Mouse (Mus musculus): ENCODE results near the gene OR5BS1P. TPM values are rescaled to one million over a fixed set of nuclear protein-coding genes. Genes with fewer than 3 reads are reported as not detected.
A peak's percentile ranks its signal among the peaks of the same experiment; 100 is the strongest.
"Not testable (repeated sequence)": the region's sequence is repeated elsewhere in the genome, so short reads cannot be mapped to it uniquely, and the experiment has no call there.

Gene OR5BS1P
- polyA plus RNA-seq, 1 experiment: 0.05 TPM

GRCm38 (mm10) chr15:98503317-98503716 lies 33.6 kb downstream of the OR5BS1P start:
- no peak for DNase-seq
- TF ChIP-seq CTCF (IDR thresholded peaks at IDR 0.05; ENCODE audit: insufficient read depth, low read length) (no peak), POLR2A (IDR thresholded peaks at IDR 0.05; ENCODE audit: borderline replicate concordance, extremely low read depth, low read depth, low read length) (no peak)
- Histone ChIP-seq H3K4me3 (replicated peaks; ENCODE audit: extremely low read depth, low read depth, low read length) (no peak overlapping the region), H3K4me1 (ENCODE audit: control insufficient read depth, insufficient read depth, low read length) (no peaks in the 10 kb centered on the region)
- 78% methylated on average over 3 of the region's 3 CpGs for WGBS

GRCm38 (mm10) chr15:98504514-98504913 lies 34.8 kb downstream of the OR5BS1P start:
- 19% methylated on average over 18 of the region's 18 CpGs for WGBS
- DNase-seq: peak; percentile 56
- no peaks in the 10 kb centered on the region for H3K4me1 ChIP-seq (ENCODE audit: control insufficient read depth, insufficient read depth, low read length)
- no peak overlapping the region for H3K4me3 ChIP-seq (replicated peaks; ENCODE audit: extremely low read depth, low read depth, low read length)
- TF ChIP-seq CTCF (IDR thresholded peaks at IDR 0.05; ENCODE audit: insufficient read depth, low read length) (peak; percentile 73), POLR2A (IDR thresholded peaks at IDR 0.05; ENCODE audit: borderline replicate concordance, extremely low read depth, low read depth, low read length) (no peak)

GRCm38 (mm10) chr15:98506253-98506957 lies 36.7 kb downstream of the OR5BS1P start:
- TF ChIP-seq POLR2A (IDR thresholded peaks at IDR 0.05; ENCODE audit: borderline replicate concordance, extremely low read depth, low read depth, low read length) (no peak), CTCF (IDR thresholded peaks at IDR 0.05; ENCODE audit: insufficient read depth, low read length) (no peak)
- Histone ChIP-seq H3K4me1 (ENCODE audit: control insufficient read depth, insufficient read depth, low read length) (peaks cover 3% of the 10 kb centered on the region), H3K4me3 (replicated peaks; ENCODE audit: extremely low read depth, low read depth, low read length) (no peak overlapping the region)
- WGBS: 51% methylated on average over 9 of the region's 9 CpGs
- no peak for DNase-seq

GRCm38 (mm10) chr15:98507321-98507720 lies 37.6 kb downstream of the OR5BS1P start:
- H3K4me3 ChIP-seq (replicated peaks; ENCODE audit: extremely low read depth, low read depth, low read length): no peak overlapping the region
- DNase-seq: no peak
- 84% methylated on average over 6 of the region's 6 CpGs for WGBS
- H3K4me1 ChIP-seq (ENCODE audit: control insufficient read depth, insufficient read depth, low read length): peaks cover 7% of the 10 kb centered on the region
- TF ChIP-seq CTCF (IDR thresholded peaks at IDR 0.05; ENCODE audit: insufficient read depth, low read length) (no peak), POLR2A (IDR thresholded peaks at IDR 0.05; ENCODE audit: borderline replicate concordance, extremely low read depth, low read depth, low read length) (no peak)

GRCm38 (mm10) chr15:98509387-98509786 lies 39.7 kb downstream of the OR5BS1P start:
- Histone ChIP-seq H3K4me1 (ENCODE audit: control insufficient read depth, insufficient read depth, low read length) (peaks cover 13% of the 10 kb centered on the region), H3K4me3 (replicated peaks; ENCODE audit: extremely low read depth, low read depth, low read length) (no peak overlapping the region)
- 50% methylated on average over 2 of the region's 2 CpGs for WGBS
- no peak for TF ChIP-seq CTCF (IDR thresholded peaks at IDR 0.05; ENCODE audit: insufficient read depth, low read length)
- TF ChIP-seq POLR2A (IDR thresholded peaks at IDR 0.05; ENCODE audit: borderline replicate concordance, extremely low read depth, low read depth, low read length): no peak
- DNase-seq: no peak

- WGBS: 25% methylated on average over 25 of the region's 25 CpGs
- peak; percentile 70 for DNase-seq
- Histone ChIP-seq H3K4me3 (replicated peaks; ENCODE audit: extremely low read depth, low read depth, low read length) (peak overlapping the region; percentile 47), H3K4me1 (ENCODE audit: control insufficient read depth, insufficient read depth, low read length) (peaks cover 13% of the 10 kb centered on the region)
- peak; percentile 84 for TF ChIP-seq CTCF (IDR thresholded peaks at IDR 0.05; ENCODE audit: insufficient read depth, low read length)
- no peak for TF ChIP-seq POLR2A (IDR thresholded peaks at IDR 0.05; ENCODE audit: borderline replicate concordance, extremely low read depth, low read depth, low read length)
Measured at GRCm38 (mm10) chr15:98510438-98511385, 41.0 kb downstream of the OR5BS1P start.

- no peak overlapping the region for H3K4me3 ChIP-seq (replicated peaks; ENCODE audit: extremely low read depth, low read depth, low read length)
- WGBS: 39% methylated on average over 13 of the region's 13 CpGs
- DNase-seq: no peak
- H3K4me1 ChIP-seq (ENCODE audit: control insufficient read depth, insufficient read depth, low read length): peaks cover 13% of the 10 kb centered on the region
- no peak for TF ChIP-seq POLR2A (IDR thresholded peaks at IDR 0.05; ENCODE audit: borderline replicate concordance, extremely low read depth, low read depth, low read length)
- no peak for TF ChIP-seq CTCF (IDR thresholded peaks at IDR 0.05; ENCODE audit: insufficient read depth, low read length)
Measured at GRCm38 (mm10) chr15:98511386-98511928, 41.8 kb downstream of the OR5BS1P start.

- no peak overlapping the region for H3K4me3 ChIP-seq (replicated peaks; ENCODE audit: extremely low read depth, low read depth, low read length)
- no peak for TF ChIP-seq POLR2A (IDR thresholded peaks at IDR 0.05; ENCODE audit: borderline replicate concordance, extremely low read depth, low read depth, low read length)
- no peak for TF ChIP-seq CTCF (IDR thresholded peaks at IDR 0.05; ENCODE audit: insufficient read depth, low read length)
- H3K4me1 ChIP-seq (ENCODE audit: control insufficient read depth, insufficient read depth, low read length): peaks cover 13% of the 10 kb centered on the region
- no peak for DNase-seq
- 45% methylated on average over 8 of the region's 8 CpGs for WGBS
Measured at GRCm38 (mm10) chr15:98512232-98512631, 42.5 kb downstream of the OR5BS1P start.

GRCm38 (mm10) chr15:98512799-98513321 lies 43.2 kb downstream of the OR5BS1P start:
- TF ChIP-seq POLR2A (IDR thresholded peaks at IDR 0.05; ENCODE audit: borderline replicate concordance, extremely low read depth, low read depth, low read length) (no peak), CTCF (IDR thresholded peaks at IDR 0.05; ENCODE audit: insufficient read depth, low read length) (no peak)
- peak; percentile 22 for DNase-seq
- Histone ChIP-seq H3K4me3 (replicated peaks; ENCODE audit: extremely low read depth, low read depth, low read length) (peak overlapping the region; percentile 1), H3K4me1 (ENCODE audit: control insufficient read depth, insufficient read depth, low read length) (peaks cover 13% of the 10 kb centered on the region)
- 16% methylated on average over 17 of the region's 17 CpGs for WGBS

- DNase-seq; H3K4me3 ChIP-seq (replicated peaks; ENCODE audit: extremely low read depth, low read depth, low read length): not testable (repeated sequence)
- H3K4me1 ChIP-seq (ENCODE audit: control insufficient read depth, insufficient read depth, low read length): peaks cover 13% of the 10 kb centered on the region
- WGBS: 48% methylated on average over 3 of the region's 3 CpGs
Measured at GRCm38 (mm10) chr15:98513676-98514075, 44.0 kb downstream of the OR5BS1P start.
